Mouse (Mus musculus) cerebellum, adult 2 months (tissue): ENCODE measurements around the gene Dvl2. TPM values are rescaled to one million over a fixed set of nuclear protein-coding genes. Genes with fewer than 3 reads are reported as not detected.

ENCODE experiments used
- DNase-seq, 2 experiments: peaks; one replicate each; pipeline ENCODE4 v3.0.0; 2021
- H3K27ac ChIP-seq: fragments of 200-500 bp; 2 replicates; pipeline ENCODE4 v1.5.1; 2012; ENCODE audit warnings: low read length, control low read depth, inconsistent platforms; ENCODE audit not compliant: insufficient read depth
- H3K27me3 ChIP-seq: fragments of 200-500 bp; 2 replicates; pipeline ENCODE4 v1.6.1; 2012; ENCODE audit warnings: inconsistent platforms, mild to moderate bottlenecking, low read length, moderate library complexity; ENCODE audit not compliant: control insufficient read depth, insufficient read depth
- H3K4me1 ChIP-seq: fragments of 200-500 bp; 2 replicates; pipeline ENCODE4 v1.6.1; 2011; ENCODE audit warnings: low read length; ENCODE audit not compliant: control insufficient read depth, insufficient read depth
- H3K4me3 ChIP-seq: fragments of 200-500 bp; replicated peaks from 2 replicates; pipeline ENCODE3; 2011; ENCODE audit warnings: mild to moderate bottlenecking, low read depth, low read length, control low read depth; ENCODE audit not compliant: insufficient read depth
- CTCF ChIP-seq: fragments of 200-500 bp; IDR thresholded peaks from 2 replicates; pipeline ENCODE4 v1.5.1; 2011; ENCODE audit warnings: low read depth, mild to moderate bottlenecking, control low read depth, low read length, moderate library complexity, borderline replicate concordance; ENCODE audit not compliant: insufficient read depth
- POLR2A ChIP-seq: fragments of 200-500 bp; IDR thresholded peaks from 2 replicates; pipeline ENCODE4 v1.6.1; 2011; ENCODE audit warnings: low read length, control low read depth, borderline replicate concordance; ENCODE audit not compliant: insufficient read depth
- WGBS: fragments of 180-500 bp; shearing (Covaris S2); methylation state at CpG from one replicate; pipeline ENCODE4 v1.1.7; 2018; 5-methylcytosine and 5-hydroxymethylcytosine counted together
- polyA plus RNA-seq: library from polyadenylated mRNA; depleted of rRNA; stranded (reverse); fragments of >200 nt; gene quantifications from 2 replicates; pipeline ENCODE4 v1.2.3, GENCODE M21; 2012

The Dvl2 gene
- polyA plus RNA-seq, 1 experiment: 27.2 TPM

- DNase-seq: peak in 1 of 2 experiments; percentile 40
- H3K4me1 ChIP-seq: peaks cover 15% of the 10 kb centered on the region
- WGBS: 6% methylated on average over 8 of the region's 8 CpGs
Observed at GRCm38 (mm10) chr11:70020022-70020631, 19.7 kb downstream of the Dvl2 start.

GRCm38 (mm10) chr11:70020731-70021263 is 20.4 kb downstream of the Dvl2 start:
- WGBS: 0% methylated on average over 8 of the region's 8 CpGs
- Histone ChIP-seq H3K4me3 (peak overlapping the region; percentile 67), H3K27me3 (no peaks in the 10 kb centered on the region), H3K27ac (no peak overlapping the region), H3K4me1 (peaks cover 15% of the 10 kb centered on the region)
- TF ChIP-seq CTCF: 0 out of 2 replicates have a peak, but pooled peaks have one; percentile 21
- TF ChIP-seq POLR2A: no peak
- DNase-seq: peak; percentile 77 to 86

More at GRCm38 (mm10) chr11:70020022-70020631, 19.7 kb downstream of the Dvl2 start:
- Histone ChIP-seq H3K27me3 (no peaks in the 10 kb centered on the region), H3K27ac (no peak overlapping the region), H3K4me3 (peak overlapping the region; percentile 67)
- no peak for TF ChIP-seq CTCF
- no peak for TF ChIP-seq POLR2A

DNA sequence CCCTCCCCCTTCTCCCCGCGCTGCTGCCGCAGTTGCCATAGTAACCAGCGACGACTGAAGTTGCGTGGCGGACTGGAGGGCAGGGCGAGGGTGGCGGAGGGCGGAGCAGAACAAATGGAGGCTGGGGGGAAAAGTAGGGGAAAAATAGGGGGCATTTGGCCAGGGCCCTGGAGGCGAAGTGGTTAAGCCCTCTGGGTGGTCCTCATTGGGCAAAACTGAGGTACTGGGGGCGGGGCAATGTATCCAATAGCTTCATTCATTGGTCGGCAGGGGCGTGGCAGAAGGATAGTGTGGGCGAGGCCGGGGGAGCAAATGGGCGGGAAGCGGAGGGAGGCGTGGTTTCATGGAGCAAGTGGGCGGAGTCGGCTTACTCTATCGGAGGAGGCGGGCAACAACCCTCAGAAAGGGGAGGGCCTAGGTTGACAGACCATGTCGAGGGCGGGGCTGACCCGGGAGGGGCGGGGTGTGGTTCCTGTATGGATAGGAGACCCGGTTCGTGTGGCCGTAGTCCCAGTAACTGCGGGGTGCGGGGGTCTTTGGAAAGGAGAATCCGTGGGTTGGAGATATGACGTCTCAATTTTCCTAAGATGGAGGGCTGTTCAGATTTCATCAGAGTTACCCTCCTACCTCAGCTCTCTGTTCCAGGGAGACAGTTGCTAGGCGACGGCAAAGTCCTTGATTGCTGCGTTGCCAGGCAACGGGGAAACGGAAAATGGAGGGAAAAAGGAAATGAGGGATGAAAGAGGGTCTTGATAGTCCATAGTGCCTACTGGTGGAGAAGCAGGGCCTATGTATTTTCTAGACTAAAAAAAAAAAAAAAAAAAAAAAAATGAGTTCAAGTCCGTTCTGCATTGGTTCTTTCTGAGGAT is 21.1 kb downstream of the Dvl2 start:
- peaks cover 15% of the 10 kb centered on the region for H3K4me1 ChIP-seq
- WGBS: under 1% methylated on average over 40 of the region's 40 CpGs
- no peaks in the 10 kb centered on the region for H3K27me3 ChIP-seq
- H3K27ac ChIP-seq: no peak overlapping the region
- DNase-seq: peak; percentile 95
- TF ChIP-seq POLR2A: no peak
- no peak for TF ChIP-seq CTCF
- H3K4me3 ChIP-seq: peak overlapping the region; percentile 67

DNA sequence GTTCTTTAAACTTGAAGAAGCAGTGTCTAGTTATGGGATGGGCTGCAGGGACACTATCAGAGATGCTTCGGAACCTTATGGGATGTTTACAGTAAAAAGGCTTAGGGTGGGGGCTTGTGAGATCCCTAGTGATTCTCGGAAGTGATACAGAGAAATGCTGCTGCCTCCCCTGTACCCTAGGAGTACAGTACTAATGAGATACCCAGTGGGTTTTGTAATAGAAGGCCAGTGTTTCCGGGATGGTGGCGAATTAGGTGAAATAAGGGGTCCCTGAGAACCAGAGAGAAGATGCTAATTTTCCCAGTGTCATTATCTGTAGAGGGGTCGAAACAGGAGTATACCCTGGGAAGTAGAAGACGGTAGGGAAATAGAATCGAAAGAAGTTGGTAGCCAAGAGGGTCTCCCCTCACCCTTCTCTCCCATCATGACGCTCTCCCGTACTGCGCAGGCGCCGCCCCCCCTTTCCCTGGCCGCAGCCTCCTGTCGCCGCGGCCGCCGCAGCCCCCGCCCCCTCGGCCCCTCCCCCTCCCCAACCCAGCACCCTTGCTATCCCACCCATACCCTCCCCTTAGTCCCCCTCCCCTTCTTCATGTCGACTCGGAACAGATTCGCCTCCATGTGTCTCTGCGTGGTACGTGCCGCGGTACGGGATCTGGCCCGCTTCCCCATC is 23.2 kb downstream of the Dvl2 start:
- no peak for DNase-seq
- Histone ChIP-seq H3K4me1 (peaks cover 14% of the 10 kb centered on the region; the same call in 1 of the 2 replicates), H3K27ac (no peak overlapping the region), H3K27me3 (no peaks in the 10 kb centered on the region), H3K4me3 (peak overlapping the region; percentile 51)
- WGBS: 7% methylated on average over 24 of the region's 29 CpGs
- TF ChIP-seq POLR2A: no peak
- TF ChIP-seq CTCF: no peak

DNA sequence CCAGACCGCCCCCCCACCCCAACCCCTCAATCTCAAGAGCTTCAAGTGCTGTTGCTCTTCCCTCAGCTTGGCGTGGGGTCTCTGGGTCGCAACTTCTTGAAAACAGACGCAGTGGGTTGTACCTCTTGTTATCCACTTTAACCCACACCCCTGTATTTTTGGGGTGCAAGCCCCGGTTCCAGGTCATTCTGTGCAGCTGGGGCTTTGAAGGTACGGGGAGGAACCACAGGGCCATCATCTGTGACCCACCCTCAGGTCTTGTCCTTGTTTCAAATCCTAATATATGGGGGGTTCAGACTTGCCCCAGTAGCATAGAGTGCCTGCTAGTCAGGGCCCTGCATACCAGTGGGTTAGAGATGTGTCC is 23.7 kb downstream of the Dvl2 start:
- H3K27me3 ChIP-seq: no peaks in the 10 kb centered on the region
- 11% methylated on average over 6 of the region's 6 CpGs for WGBS
- H3K27ac ChIP-seq: peak overlapping the region; percentile 25; the same call in 1 of the 2 replicates
- DNase-seq: no peak
- peak overlapping the region; percentile 51 for H3K4me3 ChIP-seq
- TF ChIP-seq POLR2A (no peak), CTCF (no peak)
- H3K4me1 ChIP-seq: peaks cover 14% of the 10 kb centered on the region; the same call in 1 of the 2 replicates

DNA sequence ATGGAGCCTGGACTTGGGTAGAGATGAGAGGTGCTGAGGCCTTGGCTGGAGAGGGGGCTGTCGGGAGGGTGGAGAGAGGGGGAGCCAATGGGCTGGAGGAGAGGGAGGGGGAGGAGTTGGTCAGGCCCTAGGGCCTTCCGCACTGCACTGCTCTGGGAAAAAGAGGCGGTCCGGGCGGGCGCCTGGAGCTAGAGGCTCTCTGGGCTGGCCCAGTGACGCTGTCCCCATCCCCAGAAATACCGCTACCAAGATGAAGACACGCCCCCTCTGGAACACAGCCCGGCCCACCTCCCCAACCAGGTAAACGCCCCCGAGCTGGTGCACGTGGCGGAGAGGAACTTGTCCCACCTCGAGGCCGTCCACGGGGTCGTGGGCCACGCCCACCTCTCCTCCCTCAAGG is 26.3 kb downstream of the Dvl2 start:
- TF ChIP-seq CTCF: no peak
- 4% methylated on average over 19 of the region's 19 CpGs for WGBS
- H3K4me1 ChIP-seq: peaks cover 19% of the 10 kb centered on the region; the same call in 1 of the 2 replicates
- no peaks in the 10 kb centered on the region for H3K27me3 ChIP-seq
- peak overlapping the region; percentile 78 for H3K27ac ChIP-seq
- peak; percentile 45 to 53 for DNase-seq
- peak overlapping the region; percentile 56 for H3K4me3 ChIP-seq

DNA sequence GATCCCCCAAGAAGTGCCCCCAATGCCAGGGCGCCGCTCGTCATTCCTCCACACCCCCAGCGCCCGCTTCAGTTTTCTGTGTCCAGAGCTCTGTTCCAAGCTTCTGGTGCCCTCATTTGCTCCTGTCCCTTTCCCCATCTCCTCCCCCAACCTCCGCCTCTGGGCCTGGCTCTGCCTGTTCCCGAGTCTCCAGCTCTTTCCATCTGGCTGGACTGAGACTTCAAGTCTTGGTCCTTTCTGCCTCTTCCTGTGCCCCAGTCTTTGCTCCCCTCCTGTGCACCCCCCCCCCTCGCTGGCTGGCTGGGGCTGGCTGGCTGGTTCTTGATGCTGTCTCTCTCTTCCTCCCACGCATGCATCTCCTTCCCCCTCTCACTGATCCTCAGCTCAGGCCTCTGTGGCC is 27.0 kb downstream of the Dvl2 start:
- Histone ChIP-seq H3K4me1 (peaks cover 19% of the 10 kb centered on the region; the same call in 1 of the 2 replicates), H3K27ac (peak overlapping the region; percentile 78), H3K4me3 (peak overlapping the region; percentile 56), H3K27me3 (no peaks in the 10 kb centered on the region)
- DNase-seq: peak; percentile 73 to 78
- no peak for TF ChIP-seq POLR2A
- no peak for TF ChIP-seq CTCF
- WGBS: 4% methylated on average over 9 of the region's 9 CpGs

- peak overlapping the region; percentile 41 for H3K27ac ChIP-seq
- DNase-seq: peak in 1 of 2 experiments; percentile 36
- H3K4me3 ChIP-seq: peak overlapping the region; percentile 53
- H3K4me1 ChIP-seq: peaks cover 19% of the 10 kb centered on the region; the same call in 1 of the 2 replicates
- no peaks in the 10 kb centered on the region for H3K27me3 ChIP-seq
- 17% methylated on average over 12 of the region's 12 CpGs for WGBS
- no peak for TF ChIP-seq POLR2A
- no peak for TF ChIP-seq CTCF
Observed at GRCm38 (mm10) chr11:70028401-70029129, 28.2 kb downstream of the Dvl2 start.
